Mouse (Mus musculus) MEL (cell line): ENCODE measurements at regions not wholly inside any gene's neighbourhood (a gene's known extent, or its start where the extent isn't known, plus 50 kb on each side); places are given as distances from the start of the nearest gene placed in this dataset.

Experiments used
- DNase-seq: peaks from one replicate; pipeline ENCODE4 v3.0.0; 2011; ENCODE audit warnings: low read depth, low spot score
- H3K27ac ChIP-seq: 2 replicates; pipeline ENCODE4 v1.5.1; 2012; ENCODE audit warnings: low read depth, mild to moderate bottlenecking, control low read depth, low read length, moderate library complexity; ENCODE audit not compliant: control insufficient read depth
- H3K27me3 ChIP-seq, 2 experiments: fragments of 150-350 bp in 1 of 2; sonication (generic) in 1 of 2; 2 replicates each; pipeline ENCODE4 v1.6.1; 2012; ENCODE audit warnings: low read length in 2 of 2, mild to moderate bottlenecking in 2 of 2, improper control_type of control experiment in 1 of 2, moderate library complexity in 1 of 2; ENCODE audit not compliant: insufficient read depth in 2 of 2, control insufficient read depth in 1 of 2
- H3K36me3 ChIP-seq, 2 experiments: 2 replicates each; pipeline ENCODE4 v1.6.1; 2012 to 2014; ENCODE audit warnings: low read length in 2 of 2, improper control_type of control experiment in 1 of 2, inconsistent platforms in 1 of 2, mild to moderate bottlenecking in 1 of 2; ENCODE audit not compliant: insufficient read depth in 2 of 2, control insufficient read depth in 1 of 2
- H3K4me1 ChIP-seq, 2 experiments: fragments of 150-350 bp in 1 of 2; sonication (generic) in 1 of 2; 2 replicates each; pipeline ENCODE4 v1.6.1; 2012; ENCODE audit warnings: low read length in 2 of 2, improper control_type of control experiment in 1 of 2, mild to moderate bottlenecking in 1 of 2; ENCODE audit not compliant: insufficient read depth in 2 of 2, control insufficient read depth in 1 of 2
- H3K4me3 ChIP-seq, 2 experiments: fragments of 150-350 bp in 1 of 2; sonication (generic) in 1 of 2; 2 replicates each; pipeline ENCODE4 v1.5.1; 2012; ENCODE audit warnings: low read depth in 2 of 2, low read length in 2 of 2, mild to moderate bottlenecking in 2 of 2, moderate library complexity in 2 of 2, control low read depth in 1 of 2, improper control_type of control experiment in 1 of 2; ENCODE audit not compliant: control insufficient read depth in 1 of 2, insufficient read depth in 1 of 2
- H3K79me2 ChIP-seq: 2 replicates; pipeline ENCODE4 v1.6.1; 2012; ENCODE audit warnings: mild to moderate bottlenecking, low read length, moderate library complexity; ENCODE audit not compliant: control insufficient read depth, poor library complexity, insufficient read depth
- H3K9ac ChIP-seq: 2 replicates; pipeline ENCODE4 v1.6.1; 2012; ENCODE audit warnings: low read depth, mild to moderate bottlenecking, control low read depth, low read length, moderate library complexity; ENCODE audit not compliant: control insufficient read depth, poor library complexity, severe bottlenecking
- H3K9me3 ChIP-seq: fragments of 150-350 bp; sonication (generic); replicated peaks from 2 replicates; pipeline ENCODE4 v1.6.1; 2012; ENCODE audit warnings: mild to moderate bottlenecking, low read length, improper control_type of control experiment, moderate library complexity; ENCODE audit not compliant: insufficient read depth
- BHLHE40 ChIP-seq: IDR thresholded peaks from 2 replicates; pipeline ENCODE4 v1.6.1; 2012; ENCODE audit warnings: low read depth, mild to moderate bottlenecking, inconsistent platforms, low read length, improper control_type of control experiment, borderline replicate concordance
- CHD1 ChIP-seq: IDR thresholded peaks from 2 replicates; pipeline ENCODE4 v1.6.1; 2012; ENCODE audit warnings: low read depth, mild to moderate bottlenecking, inconsistent platforms, low read length, improper control_type of control experiment
- E2F4 ChIP-seq: IDR thresholded peaks from 2 replicates; pipeline ENCODE4 v1.6.1; 2011; ENCODE audit warnings: low read depth, low read length, improper control_type of control experiment, borderline replicate concordance
- EP300 ChIP-seq, 2 experiments: IDR thresholded peaks; 2 replicates each; pipeline ENCODE4 v1.6.1; 2011; ENCODE audit warnings: improper control_type of control experiment in 2 of 2, low read length in 2 of 2, low read depth in 1 of 2, mild to moderate bottlenecking in 1 of 2
- GATA1 ChIP-seq: IDR thresholded peaks from 2 replicates; pipeline ENCODE4 v1.6.1; 2011; ENCODE audit warnings: low read depth, low read length, improper control_type of control experiment
- JUND ChIP-seq: IDR thresholded peaks from 2 replicates; pipeline ENCODE4 v1.6.1; 2011; ENCODE audit warnings: low read depth, mild to moderate bottlenecking, improper control_type of control experiment, low read length
- MAFK ChIP-seq: IDR thresholded peaks from 2 replicates; pipeline ENCODE4 v1.6.1; 2011; ENCODE audit warnings: low read depth, mild to moderate bottlenecking, low read length, improper control_type of control experiment, borderline replicate concordance
- MAZ ChIP-seq: IDR thresholded peaks from 2 replicates; pipeline ENCODE4 v1.6.1; 2012; ENCODE audit warnings: low read depth, mild to moderate bottlenecking, inconsistent platforms, low read length, improper control_type of control experiment
- MEF2A ChIP-seq: IDR thresholded peaks from 2 replicates; pipeline ENCODE4 v1.6.1; 2014; ENCODE audit warnings: low read depth, mild to moderate bottlenecking, inconsistent platforms, low read length, improper control_type of control experiment; ENCODE audit not compliant: poor library complexity, insufficient replicate concordance, severe bottlenecking; ENCODE audit errors: extremely low read depth
- MYB ChIP-seq: IDR thresholded peaks from 2 replicates; pipeline ENCODE4 v1.6.1; 2011; ENCODE audit warnings: mild to moderate bottlenecking, low read depth, low read length, improper control_type of control experiment
- NELFE ChIP-seq: IDR thresholded peaks from 2 replicates; pipeline ENCODE4 v1.6.1; 2011; ENCODE audit warnings: low read depth, low read length, improper control_type of control experiment
- NRF1 ChIP-seq: IDR thresholded peaks from 2 replicates; pipeline ENCODE4 v1.6.1; 2014; ENCODE audit warnings: low read depth, mild to moderate bottlenecking, inconsistent platforms, low read length, improper control_type of control experiment, moderate library complexity; ENCODE audit not compliant: poor library complexity, insufficient read depth, severe bottlenecking
- POLR2AphosphoS5 ChIP-seq: IDR thresholded peaks from 2 replicates; pipeline ENCODE4 v1.6.1; 2012; ENCODE audit warnings: low read depth, borderline replicate concordance, mild to moderate bottlenecking, inconsistent platforms, low read length, moderate library complexity, mixed read lengths
- RCOR1 ChIP-seq: IDR thresholded peaks from 2 replicates; pipeline ENCODE4 v1.6.1; 2012; ENCODE audit warnings: low read depth, mild to moderate bottlenecking, inconsistent platforms, low read length, improper control_type of control experiment
- SIN3A ChIP-seq: IDR thresholded peaks from 2 replicates; pipeline ENCODE4 v1.6.1; 2012; ENCODE audit warnings: low read length, improper control_type of control experiment, inconsistent platforms
- SMC3 ChIP-seq: IDR thresholded peaks from 2 replicates; pipeline ENCODE4 v1.6.1; 2011; ENCODE audit warnings: low read depth, low read length, improper control_type of control experiment
- TAL1 ChIP-seq: IDR thresholded peaks from 2 replicates; pipeline ENCODE4 v1.6.1; 2012; ENCODE audit warnings: mild to moderate bottlenecking, inconsistent platforms, low read length, moderate library complexity, mixed read lengths
- TBP ChIP-seq: IDR thresholded peaks from 2 replicates; pipeline ENCODE4 v1.8.0; 2011; ENCODE audit warnings: low read depth, low read length, improper control_type of control experiment
- USF2 ChIP-seq, 2 experiments: IDR thresholded peaks; 2 replicates each; pipeline ENCODE4 v1.6.1; 2011 to 2012; ENCODE audit warnings: improper control_type of control experiment in 2 of 2, low read length in 2 of 2, borderline replicate concordance in 1 of 2, inconsistent platforms in 1 of 2, low read depth in 1 of 2, mild to moderate bottlenecking in 1 of 2; ENCODE audit not compliant: insufficient read depth in 1 of 2
- ZC3H11A ChIP-seq: IDR thresholded peaks from 2 replicates; pipeline ENCODE4 v1.6.1; 2012; ENCODE audit warnings: low read depth, mild to moderate bottlenecking, inconsistent platforms, low read length, improper control_type of control experiment
- ZNF384 ChIP-seq: IDR thresholded peaks from 2 replicates; pipeline ENCODE4 v1.6.1; 2012; ENCODE audit warnings: low read depth, mild to moderate bottlenecking, inconsistent platforms, low read length, improper control_type of control experiment

- H3K9me3 ChIP-seq = no peaks in the 10 kb centered on the region
- H3K27me3 ChIP-seq = no peaks in the 10 kb centered on the region; a peak in 1 of 4 replicates
- no peak for DNase-seq
- no peak for TF ChIP-seq SIN3A
- TF ChIP-seq MEF2A = no peak
- no peak for TF ChIP-seq POLR2AphosphoS5
- 0 out of 2 replicates have a peak, but pooled peaks have one; percentile 22 for TF ChIP-seq TBP
- no peak for TF ChIP-seq BHLHE40
- TF ChIP-seq EP300 (IDR thresholded peaks at IDR 0.05; ENCODE audit: low read depth in 1 of 2, low read length in 2 of 2) = no peak
- H3K36me3 ChIP-seq = no peaks in the 10 kb centered on the region
- H3K9ac ChIP-seq = no peak overlapping the region
- no peak overlapping the region for H3K27ac ChIP-seq
- no peaks in the 10 kb centered on the region; a peak in 1 of 4 replicates for H3K4me1 ChIP-seq
- H3K79me2 ChIP-seq = no peaks in the 10 kb centered on the region
- H3K4me3 ChIP-seq = no peak overlapping the region
Measured at GRCm38 (mm10) chr13:37603226-37603994, 174.8 kb upstream of the Rreb1 start.

GRCm38 (mm10) chr13:37606250-37606649 is 171.9 kb upstream of the Rreb1 start:
- Histone ChIP-seq H3K27me3 (peaks cover 0 to 3% of the 10 kb centered on the region in 2 experiments; a peak in 1 of 4 replicates), H3K9ac (no peak overlapping the region), H3K36me3 (no peaks in the 10 kb centered on the region), H3K4me1 (no peaks in the 10 kb centered on the region), H3K27ac (no peak overlapping the region), H3K79me2 (no peaks in the 10 kb centered on the region), H3K9me3 (no peaks in the 10 kb centered on the region), H3K4me3 (no peak overlapping the region)
- TF ChIP-seq NELFE (no peak), ZC3H11A (no peak)
- DNase-seq = no peak

- no peak overlapping the region for H3K4me3 ChIP-seq
- H3K79me2 ChIP-seq = no peaks in the 10 kb centered on the region
- H3K36me3 ChIP-seq = no peaks in the 10 kb centered on the region
- TF ChIP-seq SMC3 (no peak), TBP (no peak), MAFK (no peak), MYB (no peak), ZNF384 (no peak), CHD1 (no peak), NRF1 (no peak), TAL1 (no peak), USF2 (IDR thresholded peaks at IDR 0.05; ENCODE audit: borderline replicate concordance in 1 of 2, insufficient read depth in 1 of 2, low read depth in 1 of 2, low read length in 2 of 2) (no peak), E2F4 (no peak), ZC3H11A (no peak), MAZ (no peak), RCOR1 (no peak), SIN3A (no peak), BHLHE40 (no peak), JUND (no peak), NELFE (no peak), GATA1 (no peak)
- H3K4me1 ChIP-seq = no peaks in the 10 kb centered on the region
- H3K27ac ChIP-seq = no peak overlapping the region
- H3K27me3 ChIP-seq = peaks cover 0 to 3% of the 10 kb centered on the region in 2 experiments; a peak in 1 of 4 replicates
- H3K9ac ChIP-seq = no peak overlapping the region
- no peaks in the 10 kb centered on the region for H3K9me3 ChIP-seq
- no peak for DNase-seq
Measured at GRCm38 (mm10) chr13:37609085-37609484, 169.1 kb upstream of the Rreb1 start.
